Mouse (Mus musculus) T-helper 2 cell (primary cell): ENCODE results near the gene Mnat1.
"Not testable (repeated sequence)": the region's sequence is repeated elsewhere in the genome, so short reads cannot be mapped to it uniquely, and the experiment has no call there.

Source experiments
- in situ Hi-C: fragments of 300-600 bp; cut with MboI, MseI; formaldehyde crosslinking; loops from one replicate; pipeline ENCODE4 v1.15.1; 2025; ENCODE audit warnings: high pct_unique_total_duplicates

The Mnat1 gene

DNA sequence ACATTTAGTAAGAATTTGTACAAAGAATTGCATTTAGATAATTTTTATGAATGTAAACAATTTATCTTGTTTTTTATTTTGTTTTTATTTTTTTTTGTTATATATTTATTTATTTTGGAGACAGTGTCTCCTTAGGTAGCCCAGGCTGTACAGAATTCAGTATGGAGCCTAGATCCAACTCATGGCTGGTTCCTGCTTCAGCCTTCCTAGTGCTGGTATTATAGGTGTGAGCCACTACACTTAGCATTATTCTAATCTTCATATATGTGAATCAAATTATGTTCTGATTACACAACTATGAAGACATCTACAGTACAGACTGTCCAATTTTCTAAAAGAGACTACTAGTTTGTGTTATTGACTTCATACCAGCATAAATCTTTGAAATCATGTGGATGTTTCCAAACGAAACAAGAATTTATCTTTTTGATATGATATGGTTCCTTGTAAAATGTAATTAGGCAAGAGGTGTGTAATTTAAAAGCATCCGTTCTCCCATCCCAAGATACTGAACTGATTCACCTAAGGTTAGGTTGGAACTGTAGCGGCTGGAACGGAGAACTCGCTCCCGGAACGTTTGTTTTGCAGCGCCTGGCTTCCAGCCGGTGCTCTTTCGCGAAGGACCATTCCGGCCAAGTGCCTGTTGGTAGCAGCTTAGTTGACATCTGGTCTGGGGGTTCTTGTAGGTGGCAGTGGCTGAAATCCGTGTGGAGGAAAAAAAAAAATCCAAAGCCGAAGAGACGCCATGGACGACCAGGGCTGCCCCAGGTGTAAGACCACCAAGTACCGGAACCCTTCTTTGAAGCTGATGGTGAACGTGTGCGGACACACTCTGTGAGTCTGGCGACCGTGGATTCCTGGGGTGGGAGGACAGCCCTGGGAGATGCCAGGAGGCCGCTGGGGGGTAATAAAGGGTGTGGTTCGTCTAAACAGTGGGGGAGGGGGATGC lies at the start of gene Mnat1:
Gene Mnat1 (plus strand): TSS at position 625 of the 949 bp plus-strand sequence.
- in situ Hi-C loops, result no loop called here

DNA sequence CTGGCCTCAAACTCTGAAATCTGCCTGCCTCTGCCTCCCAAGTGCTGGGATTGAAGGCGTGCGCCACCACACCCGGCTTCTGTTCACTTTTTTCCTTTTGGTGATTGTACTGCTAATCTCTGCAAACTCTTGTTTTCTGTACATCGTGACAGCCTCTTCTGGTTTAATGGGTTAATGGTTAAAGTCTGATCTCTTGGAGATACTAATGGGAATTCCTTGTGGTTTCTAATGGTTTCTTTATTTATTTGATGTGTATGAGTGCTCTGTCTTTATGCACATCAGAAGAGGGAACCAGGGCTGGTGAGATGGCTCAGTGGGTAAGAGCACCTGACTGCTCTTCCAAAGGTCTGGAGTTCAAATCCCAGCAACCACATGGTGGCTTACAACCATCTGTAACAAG lies 41.7 kb upstream of the Mnat1 start:
- in situ Hi-C loops, result not testable (repeated sequence)

DNA sequence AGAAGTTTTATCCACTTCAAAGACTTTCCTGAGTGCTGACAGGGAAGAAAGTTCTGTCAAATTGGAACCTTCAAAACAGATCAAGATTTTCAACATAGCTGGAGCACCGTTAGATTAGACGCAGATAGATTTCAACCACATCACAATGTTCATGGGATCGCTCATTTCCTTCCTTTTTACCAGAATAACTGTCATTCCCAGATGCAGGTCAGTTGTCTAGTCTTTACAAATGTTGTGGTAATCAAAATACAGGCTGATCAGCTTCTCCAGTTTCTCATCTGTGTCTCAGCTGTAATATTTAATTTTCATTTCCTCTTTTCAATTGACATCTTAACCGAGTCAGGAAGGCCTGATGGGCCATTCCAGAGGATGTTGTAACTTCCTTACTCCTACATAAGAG lies 39.7 kb upstream of the Mnat1 start:
- in situ Hi-C loops, result no loop called here

DNA sequence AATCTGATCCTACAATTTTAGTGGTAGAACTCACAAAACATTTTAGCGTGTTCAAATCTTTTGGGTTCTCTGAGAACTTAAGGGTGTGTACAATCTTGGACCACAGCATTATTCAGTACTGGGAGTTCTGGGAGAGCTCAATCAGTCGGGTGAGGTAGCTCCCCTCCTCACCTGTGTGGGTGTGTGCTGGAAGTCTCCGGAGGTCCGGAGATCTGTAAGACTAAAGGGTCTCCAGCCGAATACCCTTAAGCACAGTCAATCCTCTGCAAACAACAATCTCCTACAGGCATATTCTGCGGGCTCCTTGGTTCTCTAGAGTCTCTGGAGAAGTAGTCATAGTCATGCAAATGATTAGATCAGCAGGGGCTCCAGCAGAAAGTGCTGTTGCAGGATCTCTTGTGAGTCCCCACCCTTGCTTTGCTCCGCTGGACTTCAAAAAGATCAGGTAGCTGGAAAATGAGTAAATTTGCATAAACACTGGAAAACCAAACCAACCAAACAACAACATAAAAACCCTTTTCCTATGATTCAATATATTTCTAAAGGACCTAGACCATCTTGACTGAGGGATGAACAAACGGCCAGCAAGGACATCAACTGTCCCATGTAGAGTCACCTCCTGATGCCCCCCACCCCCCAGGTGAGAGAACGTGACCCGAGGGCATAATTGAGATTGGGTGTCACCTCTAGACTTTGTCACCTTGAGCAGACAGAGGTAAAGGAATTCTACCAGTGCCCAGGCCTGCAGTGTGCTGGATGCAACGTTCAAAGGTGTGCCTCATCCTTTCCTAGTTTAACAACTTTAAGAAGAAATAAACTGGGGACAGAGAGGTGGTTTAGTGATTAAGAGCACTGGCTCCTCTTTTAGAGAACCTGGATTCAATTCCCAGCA lies 37.5 kb upstream of the Mnat1 start:
- in situ Hi-C loops, result no loop called here

DNA sequence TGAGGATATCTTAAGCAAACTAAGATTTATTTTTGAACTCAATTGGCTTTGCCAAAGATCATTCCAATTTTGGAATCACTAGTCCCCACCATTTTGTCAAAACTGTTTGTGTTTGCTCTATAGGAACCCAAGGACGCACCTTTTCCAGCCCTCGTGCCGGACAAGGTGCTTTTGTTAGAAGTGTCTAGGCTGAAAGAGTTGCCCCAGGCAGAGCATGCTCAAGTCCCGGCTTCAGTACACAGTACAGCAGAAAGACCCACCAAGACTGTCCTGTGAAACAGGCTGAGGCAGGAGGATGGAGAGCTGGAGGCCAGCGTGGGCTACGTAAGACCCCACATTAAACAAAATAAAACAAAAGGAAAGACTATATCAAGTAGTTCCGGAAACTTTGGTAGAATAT lies 36.4 kb upstream of the Mnat1 start:
- in situ Hi-C loops, result no loop called here

DNA sequence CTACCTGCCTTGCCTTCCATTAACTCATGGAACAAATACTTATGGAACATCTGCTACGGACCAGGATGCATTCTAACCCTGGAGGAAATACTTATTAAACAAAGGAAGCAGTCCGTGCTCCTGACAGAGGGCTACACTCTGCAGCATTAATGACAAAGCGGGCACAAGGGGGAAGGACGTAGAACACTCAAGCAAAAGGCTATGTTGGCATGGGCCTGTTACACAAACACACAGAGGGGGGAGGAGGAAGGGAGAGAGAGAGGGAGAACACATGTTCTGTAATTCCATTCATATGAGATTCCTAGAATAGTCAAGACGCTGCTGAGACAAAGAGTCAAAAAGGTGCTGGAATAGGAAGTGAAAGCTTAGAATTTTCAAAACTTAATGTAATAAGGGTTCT lies 35.0 kb upstream of the Mnat1 start:
- in situ Hi-C loops, result no loop called here

DNA sequence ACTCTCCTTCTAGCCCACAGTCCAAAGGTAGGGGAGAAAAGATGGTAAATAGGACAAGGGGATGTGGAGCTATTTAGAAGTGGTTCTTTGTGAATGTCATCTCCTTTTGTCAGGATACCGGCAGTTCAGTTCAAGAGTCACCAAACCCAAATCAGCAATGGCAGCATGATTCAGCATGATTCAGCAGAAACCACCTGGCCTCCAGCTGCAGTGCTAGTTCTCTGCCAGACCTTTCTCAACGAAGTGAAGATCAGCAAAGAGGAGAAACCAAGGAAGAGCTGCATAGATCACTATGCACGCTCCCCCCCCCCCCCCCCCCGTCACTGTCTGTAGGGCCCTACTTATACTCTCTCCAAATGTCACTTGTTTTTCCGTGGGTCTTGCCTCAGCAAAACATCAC lies 34.6 kb upstream of the Mnat1 start:
- in situ Hi-C loops, result no loop called here

DNA sequence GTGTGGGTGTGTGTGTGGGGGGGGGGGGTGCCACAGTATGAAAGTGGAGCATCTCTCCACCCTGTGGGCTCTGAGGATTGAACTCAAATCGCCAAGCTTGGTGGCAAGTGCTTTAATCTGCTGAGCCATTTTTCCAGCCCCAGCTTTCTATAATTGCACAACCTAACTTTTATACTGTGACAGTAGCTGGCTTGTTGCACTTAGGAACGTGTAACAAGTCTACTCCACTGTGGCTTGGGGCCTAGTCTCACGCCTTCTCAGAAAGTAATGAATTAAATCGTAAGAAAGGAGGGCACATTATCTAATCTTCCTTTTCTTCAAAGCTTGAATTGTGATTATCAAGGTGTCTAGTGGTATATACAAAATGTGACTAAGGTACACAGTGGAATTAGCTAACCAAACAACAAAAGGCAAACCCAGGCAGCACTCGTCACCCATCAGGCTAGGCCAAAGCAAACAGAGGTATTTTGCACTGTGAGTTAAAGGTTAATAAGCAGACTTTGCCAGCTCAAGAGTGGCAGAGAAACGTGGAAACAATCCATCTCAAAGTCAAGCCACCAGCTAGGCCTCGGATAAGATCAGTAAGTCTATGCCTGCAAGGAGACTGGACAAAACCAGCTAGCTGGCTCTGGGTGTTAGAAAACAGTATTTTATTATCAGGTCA lies 32.7 kb upstream of the Mnat1 start:
- in situ Hi-C loops, result no loop called here

DNA sequence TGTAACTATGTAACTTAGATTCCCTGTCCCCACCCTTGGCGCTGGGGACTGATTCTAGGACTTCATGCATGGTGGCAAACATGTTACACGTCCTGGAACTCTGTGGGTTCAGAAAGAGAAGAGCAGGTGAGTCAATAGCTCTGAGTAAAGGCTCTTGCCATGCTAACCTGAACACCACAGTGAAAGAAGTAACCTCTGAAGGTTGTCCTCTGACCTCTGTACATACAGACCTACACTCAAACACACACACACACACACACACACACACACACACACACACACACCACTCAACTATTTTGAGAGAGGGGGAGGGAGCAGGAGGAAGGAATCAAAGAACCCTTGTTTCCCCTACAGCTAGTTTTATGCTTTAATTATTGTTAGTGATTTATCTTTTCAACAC lies 29.3 kb upstream of the Mnat1 start:
- in situ Hi-C loops, result no loop called here

DNA sequence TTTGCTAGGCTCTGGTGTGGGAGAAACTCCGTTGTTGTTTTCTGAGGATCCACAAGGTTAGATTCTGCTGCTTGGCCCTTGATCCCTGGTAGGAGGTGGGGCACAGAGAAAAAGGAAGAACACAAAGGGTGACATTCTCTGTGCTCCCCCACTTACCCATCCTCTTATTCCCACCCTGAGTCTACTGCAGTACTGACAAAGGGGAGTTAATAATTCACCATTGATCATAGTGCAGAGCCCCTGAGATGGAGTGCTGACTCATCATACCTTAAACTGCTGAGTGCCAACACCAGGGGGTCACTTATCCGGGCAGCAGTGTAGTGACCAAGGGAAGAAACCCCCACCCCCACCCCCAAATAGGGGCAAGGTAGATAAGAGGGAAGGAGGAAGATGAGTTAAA lies 28.9 kb upstream of the Mnat1 start:
- in situ Hi-C loops, result no loop called here

DNA sequence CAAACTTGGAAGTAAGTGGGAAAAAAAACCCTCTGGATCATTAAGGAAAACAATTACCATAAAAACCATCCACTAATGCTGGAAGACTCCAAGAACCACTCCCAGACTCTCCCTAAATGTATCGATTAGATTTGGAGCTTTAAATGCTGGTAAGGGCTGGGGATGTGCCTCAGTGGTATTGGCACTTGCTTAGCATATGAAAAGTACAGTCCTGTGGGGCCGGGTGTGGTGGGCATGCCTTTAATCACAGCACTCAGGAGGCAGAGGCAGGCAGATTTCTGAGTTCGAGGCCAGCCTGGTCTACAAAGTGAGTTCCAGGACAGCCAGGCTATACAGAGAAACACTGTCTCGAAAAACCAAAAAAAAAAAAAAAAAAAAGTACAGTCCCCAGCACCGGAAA lies 27.3 kb upstream of the Mnat1 start:
- in situ Hi-C loops, result not testable (repeated sequence)

DNA sequence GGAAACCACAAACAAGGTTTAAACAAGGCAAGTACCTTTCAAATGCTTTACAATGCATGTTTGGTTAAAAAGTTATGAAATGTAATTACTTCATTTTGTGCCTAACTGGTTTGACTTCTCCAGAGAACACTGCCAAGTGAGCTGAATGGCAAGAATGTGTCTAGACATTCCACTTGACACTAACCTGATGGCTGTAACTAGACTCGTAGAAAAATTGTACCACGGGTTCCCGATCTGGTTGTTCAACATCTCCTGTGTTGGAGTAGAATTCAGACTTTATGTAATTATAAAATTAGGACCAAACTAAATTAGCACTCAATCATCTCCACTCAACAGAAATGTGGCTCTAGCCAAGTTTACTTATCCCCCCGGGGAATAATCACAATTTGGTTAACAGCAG lies 24.9 kb upstream of the Mnat1 start:
- in situ Hi-C loops, result no loop called here

DNA sequence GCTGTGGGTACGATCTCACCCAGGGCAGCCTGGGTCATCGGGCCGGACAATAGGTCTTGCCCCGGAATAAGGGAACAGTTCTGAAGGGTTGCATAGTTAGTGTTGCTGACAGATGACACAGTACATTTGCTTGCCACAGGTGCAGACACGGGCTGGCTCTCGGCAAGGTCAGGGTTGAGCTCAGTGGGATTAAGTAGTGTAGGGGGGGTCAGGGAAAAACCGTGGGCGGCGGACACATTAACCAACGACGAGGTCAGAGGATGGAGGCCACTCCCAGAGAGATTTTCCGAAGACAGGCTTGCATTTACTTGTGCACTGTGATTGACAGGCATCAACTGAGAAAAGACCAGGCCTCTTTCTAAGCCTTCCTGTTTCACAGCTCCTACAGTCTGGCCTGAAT lies 19.8 kb upstream of the Mnat1 start:
- in situ Hi-C loops, result loop anchor here (5.0 kb wide), 1 partner anchor 344 kb away; no protein-coding TSS in a partner anchor

DNA sequence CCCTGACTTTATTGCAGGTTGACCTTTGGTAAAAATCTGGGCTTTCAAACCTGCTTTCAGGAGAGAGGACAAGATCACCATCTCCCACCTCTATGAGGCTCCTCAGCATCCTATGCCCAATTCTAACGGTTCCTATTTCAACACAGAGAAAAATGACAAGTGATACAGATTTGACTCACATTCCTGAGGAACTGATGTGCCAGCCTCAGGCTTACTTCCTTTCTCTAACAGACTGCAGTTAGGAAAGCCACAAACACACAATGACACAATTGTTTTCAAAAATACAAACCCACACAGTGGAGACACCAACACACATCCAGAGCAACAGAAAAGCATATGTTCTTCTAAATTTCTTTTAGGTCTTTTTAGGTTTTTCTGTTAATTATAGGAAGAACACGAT lies 15.7 kb upstream of the Mnat1 start:
- in situ Hi-C loops, result no loop called here

DNA sequence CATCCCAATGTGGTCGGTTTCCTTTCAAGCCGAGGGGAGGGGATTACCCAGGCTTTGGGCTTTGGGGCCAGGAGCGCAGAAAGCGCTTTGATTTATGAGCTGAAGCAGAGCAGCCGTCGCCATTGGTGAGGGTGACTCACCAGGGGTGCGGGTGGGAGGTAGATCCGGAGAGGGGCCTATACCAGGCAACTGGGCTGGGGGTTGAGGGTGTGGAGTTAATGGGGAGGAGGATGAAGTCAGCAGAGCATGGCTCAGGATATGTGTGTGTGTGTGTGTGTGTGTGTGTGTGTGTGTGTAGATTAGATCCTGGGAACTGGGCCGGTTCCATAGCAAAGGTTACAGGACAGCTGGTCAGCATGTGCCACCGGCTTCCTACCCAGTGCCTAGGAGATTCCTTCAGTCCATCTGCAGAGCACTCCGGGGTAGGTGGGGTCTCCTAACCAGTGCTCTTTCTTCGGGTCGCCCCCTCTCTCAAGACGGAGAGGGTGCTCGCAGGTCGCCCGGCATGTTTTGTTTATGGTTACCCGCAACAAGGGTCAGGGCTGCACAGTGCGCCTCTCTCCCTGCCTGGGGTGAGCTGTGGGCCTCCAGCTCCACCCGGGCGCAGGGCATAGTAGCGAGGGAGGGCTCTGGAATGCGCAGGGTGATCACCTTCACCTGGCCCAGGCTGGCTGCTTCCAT lies 12.9 kb upstream of the Mnat1 start:
- in situ Hi-C loops, result loop anchor here (5.0 kb wide), 1 partner anchor 58 kb away; the partner anchor contains the start of gene Six1

DNA sequence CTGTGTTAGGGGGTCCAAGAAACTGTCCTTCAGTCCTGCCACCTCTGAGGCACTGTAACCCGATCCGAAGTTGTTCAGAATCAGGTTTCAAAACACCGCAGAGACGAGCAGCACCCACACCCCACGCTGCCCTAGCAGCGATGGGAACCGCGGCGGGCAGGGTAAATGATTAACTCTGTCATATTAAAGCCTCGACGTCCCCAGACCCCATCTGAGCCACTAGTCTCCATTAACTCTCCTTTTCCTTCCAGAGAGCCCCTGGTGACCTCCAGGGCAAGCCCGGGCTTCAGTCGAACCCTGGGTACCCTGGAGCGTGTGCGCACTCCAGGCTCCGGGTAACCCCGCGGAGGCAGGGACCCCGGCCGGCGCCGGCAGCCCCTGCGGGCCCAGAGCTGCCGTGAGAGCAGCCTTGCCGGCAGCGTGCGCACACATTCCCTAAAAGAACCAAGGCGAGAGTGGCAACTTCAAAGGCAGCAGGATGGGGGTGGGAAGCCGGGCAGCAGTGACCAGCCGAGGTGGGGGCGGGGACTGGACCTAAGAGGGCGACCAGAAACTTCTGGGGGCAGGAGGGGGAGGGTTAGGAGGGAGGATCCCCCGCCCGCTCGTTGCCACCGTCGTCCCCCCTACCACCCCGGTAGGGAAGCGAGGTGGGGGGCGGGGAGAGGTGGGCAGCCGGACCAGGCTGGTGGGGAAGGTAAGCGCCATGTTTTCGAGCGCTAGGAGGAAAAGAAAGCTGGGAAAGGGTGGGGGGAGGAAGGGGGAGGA lies 11.8 kb upstream of the Mnat1 start:
- in situ Hi-C loops, result loop anchor here (5.0 kb wide), 1 partner anchor 59 kb away; the partner anchor contains the start of gene Six1

DNA sequence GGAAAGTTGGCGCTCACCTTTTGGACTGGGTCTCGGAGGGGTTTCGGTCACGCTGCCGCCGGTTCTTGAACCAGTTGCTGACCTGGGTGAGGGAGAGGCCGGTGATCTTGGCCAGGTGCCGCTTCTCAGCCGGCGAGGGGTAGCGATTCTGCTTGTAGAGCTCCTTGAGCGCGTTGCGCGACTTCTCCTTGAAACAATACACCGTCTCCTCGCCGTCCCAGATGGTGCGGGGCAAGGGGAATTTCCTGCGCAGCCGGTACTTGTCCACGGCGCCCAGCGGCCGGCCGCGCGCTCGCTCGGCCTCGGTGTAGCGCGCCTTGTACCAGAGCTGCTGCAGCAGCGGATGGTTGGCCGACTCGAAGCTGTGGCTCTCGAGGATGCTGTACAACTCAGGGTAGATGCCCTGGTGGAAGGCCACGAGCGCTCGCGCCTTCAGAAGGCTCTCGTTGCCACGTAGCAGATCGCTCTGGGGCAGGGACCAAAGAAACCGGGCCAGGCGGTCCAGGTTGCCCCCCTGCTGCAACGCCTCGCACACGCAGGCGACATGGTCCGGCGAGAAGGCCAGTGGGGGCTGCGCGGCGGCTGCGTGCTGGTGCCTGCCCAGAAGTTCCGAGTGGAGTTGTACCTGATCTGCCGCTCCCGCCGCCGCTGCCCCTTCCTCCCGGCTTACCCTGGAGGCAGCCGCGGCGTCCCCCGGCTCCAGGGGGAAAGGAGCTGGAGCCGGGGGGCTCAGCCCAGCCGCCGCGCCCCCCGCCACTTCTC lies 11.0 kb upstream of the Mnat1 start:
- in situ Hi-C loops, result loop anchor here (5.0 kb wide), 1 partner anchor 60 kb away; the partner anchor contains the start of gene Six1

DNA sequence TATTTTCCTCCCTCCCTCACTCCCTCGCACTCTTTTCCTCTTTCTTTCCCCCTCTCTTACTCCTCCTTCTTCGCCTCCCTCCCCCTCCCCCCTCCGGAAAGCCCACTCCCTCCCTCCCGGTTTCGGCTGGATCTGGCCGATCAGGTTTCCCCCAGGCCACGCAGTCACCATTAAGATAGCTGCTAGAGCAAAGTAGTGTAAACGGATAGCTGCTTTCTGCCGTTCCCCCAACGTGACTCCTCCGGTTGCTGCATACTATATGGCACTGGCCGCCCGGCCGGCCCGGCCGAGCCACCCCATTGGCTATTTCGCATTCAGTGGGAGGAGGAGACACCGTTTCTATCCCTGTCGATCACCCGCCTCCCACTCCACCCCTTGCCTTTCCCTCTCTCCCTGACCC lies 10.3 kb upstream of the Mnat1 start, which contains the start of gene Six4:
Gene Six4 (minus strand): TSS at position 261 of the 400 bp plus-strand sequence.
- in situ Hi-C loops, result loop anchor here (5.0 kb wide), 1 partner anchor 61 kb away; the partner anchor contains the start of gene Six1

DNA sequence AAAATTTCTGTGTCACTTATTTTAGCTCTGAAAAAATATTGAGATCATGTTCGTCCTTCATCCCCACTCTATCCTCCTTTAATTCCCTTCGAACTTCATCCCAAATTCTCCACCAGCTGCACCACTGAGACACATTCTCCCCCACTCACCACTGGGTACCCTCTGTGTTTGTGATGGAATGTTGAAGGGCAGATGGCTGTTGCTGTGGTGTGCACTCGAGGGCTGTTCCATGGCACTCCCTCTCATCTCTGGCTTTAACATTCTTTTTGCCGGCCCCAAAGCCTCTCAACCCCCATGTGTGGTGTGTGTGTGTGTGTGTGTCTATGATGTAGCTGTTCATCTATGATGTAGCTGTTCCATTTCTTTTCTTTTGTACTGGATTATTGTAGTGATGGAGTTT lies 1.7 kb downstream of the Mnat1 start:
- in situ Hi-C loops, result no loop called here
